Mouse (Mus musculus): ENCODE results near the gene Lpin1. TPM values are rescaled to one million over a fixed set of nuclear protein-coding genes. Genes with fewer than 3 reads are reported as not detected.

Lpin1 gene
- total RNA-seq, 2 experiments from 2014 or later, result 24.8 to 27.1 TPM

DNA sequence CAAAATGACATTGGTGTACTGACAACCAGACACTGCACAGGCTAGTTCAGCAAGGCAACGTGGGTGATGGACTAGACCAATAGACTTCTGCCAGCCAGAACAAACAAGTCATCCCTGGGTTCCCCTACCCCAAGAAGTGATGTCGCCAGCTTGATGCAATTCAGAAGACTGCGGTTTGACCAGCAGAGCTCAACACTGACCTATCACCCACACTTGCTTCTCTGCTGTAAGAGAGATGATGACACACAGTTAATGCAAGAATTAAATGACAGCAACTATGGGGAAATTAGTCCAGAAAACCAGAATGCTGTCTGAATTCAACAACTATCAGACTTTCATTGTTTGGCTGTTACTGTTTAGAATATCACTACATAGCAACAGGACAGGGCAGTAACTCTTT is 9.5 kb upstream of the Lpin1 start:
- no peak for DNase-seq (ENCODE audit: low spot score in 2 of 2)

DNA sequence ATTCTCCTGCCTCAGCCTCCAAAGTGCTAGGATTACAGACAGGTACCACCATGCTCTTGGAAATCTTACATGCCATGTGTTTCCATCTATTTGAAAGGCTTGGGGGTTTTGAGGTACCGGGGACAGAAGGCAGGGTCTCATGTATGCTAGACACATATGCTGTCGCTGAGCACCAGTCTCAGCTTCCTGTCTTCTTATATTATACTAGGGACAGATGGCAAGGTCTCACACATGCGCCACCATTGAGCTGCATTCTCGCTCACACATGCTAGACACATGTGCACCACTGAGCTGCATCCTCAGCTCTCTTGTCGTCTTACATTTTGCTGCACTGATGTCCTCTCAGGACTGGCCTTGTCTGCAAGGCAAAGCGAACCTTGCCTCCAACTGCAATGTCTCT is 8.7 kb upstream of the Lpin1 start:
- no peak for DNase-seq (ENCODE audit: low spot score in 2 of 2)

DNA sequence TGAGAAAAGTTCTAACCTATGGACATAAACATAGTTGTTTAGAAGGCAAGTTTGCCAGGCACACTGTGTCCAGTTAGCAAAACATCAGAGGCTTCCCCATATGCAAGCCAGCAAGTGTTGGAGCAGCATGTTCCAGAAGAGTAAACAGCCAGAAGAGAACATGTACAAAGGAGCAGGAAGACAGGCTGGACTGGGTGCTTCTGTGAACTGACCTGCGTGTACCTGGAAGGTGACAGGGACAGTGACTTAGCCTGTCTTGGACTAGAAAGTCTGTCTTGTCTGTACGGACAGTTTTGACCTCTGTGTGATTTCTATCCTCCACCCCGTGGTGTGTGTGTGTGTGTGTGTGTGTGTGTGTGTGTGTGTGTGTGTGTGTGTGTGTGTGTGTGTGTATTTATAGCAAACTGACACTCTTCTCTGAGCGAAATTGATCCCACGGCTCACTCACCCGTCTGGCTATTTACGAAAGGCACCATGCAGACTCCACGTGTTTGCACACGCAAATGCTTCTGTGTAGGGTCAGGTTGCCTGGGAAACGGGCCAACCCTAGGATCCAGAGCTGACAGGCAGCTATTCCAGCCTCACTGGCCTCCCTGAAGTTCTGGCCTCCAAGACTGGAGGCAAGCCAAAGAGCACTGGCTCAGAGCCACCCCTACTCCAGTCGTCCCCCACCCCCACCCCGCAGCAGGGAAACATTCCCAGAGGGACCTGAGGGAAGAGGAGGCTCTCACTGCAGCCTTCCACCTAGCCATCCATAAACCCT is 7.9 kb upstream of the Lpin1 start:
- peak; percentile 46 to 74 for DNase-seq (ENCODE audit: low spot score in 2 of 2)

- no peak for DNase-seq (ENCODE audit: low spot score in 2 of 2)
Observed at GRCm38 (mm10) chr12:16615738-16616137, 5.0 kb upstream of the Lpin1 start.

DNA sequence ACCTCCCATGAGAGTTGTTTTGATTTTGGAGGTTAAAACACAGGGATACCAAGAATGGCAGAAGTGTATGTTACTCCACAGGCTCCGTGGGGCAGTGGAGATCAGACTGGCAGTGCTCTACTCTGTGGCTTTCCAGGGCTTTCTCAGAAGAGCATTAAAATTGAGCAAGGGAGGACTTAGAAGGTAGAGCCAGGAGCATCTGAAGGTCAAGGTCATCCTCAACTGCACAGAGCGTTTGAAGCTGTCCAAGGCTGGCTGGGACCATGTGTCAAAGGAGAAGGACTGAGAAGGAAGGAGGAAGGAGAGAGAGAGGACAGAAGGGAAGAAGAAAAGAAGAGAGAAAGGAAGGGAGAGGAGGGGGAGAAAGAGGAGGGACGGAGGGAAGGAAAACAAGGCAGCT is 3.8 kb upstream of the Lpin1 start:
- no peak for DNase-seq (ENCODE audit: low spot score in 2 of 2)

GRCm38 (mm10) chr12:16605624-16606023 is 5.1 kb downstream of the Lpin1 start:
- no peak for DNase-seq (ENCODE audit: low spot score in 2 of 2)

- no peak for DNase-seq (ENCODE audit: low spot score in 2 of 2)
Observed at GRCm38 (mm10) chr12:16602271-16602670, 8.5 kb downstream of the Lpin1 start.

GRCm38 (mm10) chr12:16600374-16600773 is 10.4 kb downstream of the Lpin1 start:
- DNase-seq (ENCODE audit: low spot score in 2 of 2), result no peak

DNA sequence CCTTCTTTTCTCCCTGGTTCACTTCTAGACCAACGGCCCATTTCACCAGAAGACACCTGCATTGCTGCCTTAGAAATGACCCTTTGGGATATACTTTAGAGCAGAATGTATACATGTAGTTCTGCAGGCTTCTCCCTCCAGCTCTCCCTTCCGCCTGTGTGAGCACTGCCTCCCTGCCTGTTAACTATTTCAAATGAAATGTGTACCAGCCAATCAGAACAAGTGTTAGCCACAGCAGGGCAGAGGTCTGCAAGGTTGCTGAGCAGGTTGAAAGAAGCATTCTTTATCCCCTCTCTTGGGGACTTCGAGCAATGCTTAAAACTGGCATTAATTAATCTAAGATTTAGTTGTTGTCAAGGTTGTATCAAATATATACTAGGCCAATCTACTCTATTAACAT is 11.4 kb downstream of the Lpin1 start:
- no peak for DNase-seq (ENCODE audit: low spot score in 2 of 2)

DNA sequence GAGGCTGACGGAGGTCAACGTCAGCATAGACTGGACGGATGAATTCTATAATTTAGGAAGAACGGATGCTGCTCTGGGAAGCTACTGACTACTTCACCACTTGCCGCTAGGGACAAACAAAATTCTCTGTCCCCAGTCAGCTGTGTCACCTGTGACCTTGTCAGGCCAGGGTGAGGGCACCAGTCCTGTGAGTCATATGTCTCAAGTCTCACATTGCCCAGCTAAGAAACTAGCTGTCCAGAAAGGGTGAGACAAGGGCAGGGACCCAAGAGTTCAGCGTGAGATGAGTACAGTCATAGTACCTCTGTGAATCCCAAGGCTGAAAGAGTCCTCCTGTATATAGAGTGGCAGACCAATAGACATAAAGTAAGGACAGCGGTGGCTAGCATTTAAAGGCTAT is 17.0 kb downstream of the Lpin1 start:
- DNase-seq (ENCODE audit: low spot score in 2 of 2), result no peak

- no peak for DNase-seq (ENCODE audit: low spot score in 2 of 2)
Observed at GRCm38 (mm10) chr12:16593014-16593413, 17.8 kb downstream of the Lpin1 start.

GRCm38 (mm10) chr12:16592451-16592850 is 18.3 kb downstream of the Lpin1 start:
- DNase-seq (ENCODE audit: low spot score in 2 of 2), result no peak

GRCm38 (mm10) chr12:16591453-16592200 is 19.1 kb downstream of the Lpin1 start:
- DNase-seq (ENCODE audit: low spot score in 2 of 2), result peak; percentile 47 to 76

DNA sequence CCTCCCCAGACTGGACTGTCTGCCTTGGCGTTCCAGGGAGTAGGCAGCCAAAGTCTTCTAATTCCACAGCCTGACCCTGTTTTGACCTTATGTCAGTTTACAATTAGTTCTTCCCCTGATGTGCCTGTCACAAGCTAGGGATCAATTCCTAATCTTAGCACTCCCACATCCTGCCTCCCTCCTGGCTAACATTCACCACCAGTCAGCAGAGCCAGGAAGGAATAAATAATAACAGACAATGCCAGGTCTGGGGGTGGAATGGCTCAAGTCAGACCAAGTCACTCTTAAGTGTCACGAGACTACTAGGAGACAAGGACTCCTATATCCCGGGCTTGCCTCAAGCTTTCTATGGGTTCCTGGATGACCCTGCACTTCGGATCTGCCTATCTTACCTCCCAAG is 20.8 kb downstream of the Lpin1 start:
- no peak for DNase-seq (ENCODE audit: low spot score in 2 of 2)

DNA sequence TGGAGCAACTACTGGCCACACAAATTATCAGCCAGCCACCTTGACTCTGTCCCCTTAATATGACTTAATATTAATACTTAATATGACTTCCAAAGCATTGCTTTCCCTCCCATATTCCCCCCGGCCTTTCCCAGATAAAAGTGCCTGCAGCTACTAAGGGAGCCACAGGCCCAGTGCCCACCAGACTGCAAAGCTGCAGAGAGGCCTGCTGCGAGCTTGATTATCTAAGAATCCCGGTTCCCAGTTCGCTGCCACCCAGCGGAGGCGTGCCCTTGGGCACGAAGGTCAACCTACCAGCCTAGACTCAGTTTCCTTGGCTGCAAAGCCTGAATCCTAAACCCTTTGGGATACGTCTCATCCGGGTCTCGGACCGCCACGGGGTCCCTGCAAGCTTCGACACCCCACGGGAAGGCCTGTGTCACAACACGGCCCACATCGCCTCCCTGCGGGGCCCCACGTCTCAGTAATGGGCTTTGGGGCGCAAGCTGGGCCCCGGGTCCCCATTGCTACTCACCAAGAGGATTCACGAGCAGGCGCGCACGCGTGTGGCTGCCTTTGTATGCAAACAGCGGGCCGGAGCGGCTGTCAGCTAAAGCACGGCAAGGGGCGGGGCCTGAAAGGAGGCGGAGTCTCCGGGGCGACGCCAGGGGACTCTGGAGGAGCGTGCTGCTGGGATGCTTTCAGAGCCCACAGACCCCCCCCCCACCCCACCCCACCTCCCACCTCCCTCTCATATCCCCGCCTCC is 21.4 kb downstream of the Lpin1 start:
- DNase-seq (ENCODE audit: low spot score in 2 of 2), result peak; percentile 85 to 93

- DNase-seq (ENCODE audit: low spot score in 2 of 2), result no peak
Observed at GRCm38 (mm10) chr12:16588396-16589042, 22.2 kb downstream of the Lpin1 start.

DNA sequence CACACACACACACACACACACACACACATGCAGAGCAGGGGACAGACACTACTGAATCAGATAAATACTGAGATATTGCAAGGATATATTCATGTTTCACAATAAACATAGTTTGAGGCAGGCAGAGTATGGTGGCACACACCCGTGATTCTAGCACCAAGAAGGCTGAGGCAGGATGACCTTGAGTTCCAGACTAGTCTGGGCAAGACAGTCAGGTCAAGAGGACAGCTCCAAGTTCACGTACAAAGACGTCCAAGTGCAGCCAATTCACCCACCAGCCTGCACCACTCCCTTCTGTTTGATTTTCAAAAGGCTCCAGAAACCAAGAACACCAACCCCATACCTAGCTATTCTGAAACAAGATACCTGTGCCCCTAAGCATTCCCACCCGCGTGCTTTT is 23.0 kb downstream of the Lpin1 start:
- no peak for DNase-seq (ENCODE audit: low spot score in 2 of 2)

DNA sequence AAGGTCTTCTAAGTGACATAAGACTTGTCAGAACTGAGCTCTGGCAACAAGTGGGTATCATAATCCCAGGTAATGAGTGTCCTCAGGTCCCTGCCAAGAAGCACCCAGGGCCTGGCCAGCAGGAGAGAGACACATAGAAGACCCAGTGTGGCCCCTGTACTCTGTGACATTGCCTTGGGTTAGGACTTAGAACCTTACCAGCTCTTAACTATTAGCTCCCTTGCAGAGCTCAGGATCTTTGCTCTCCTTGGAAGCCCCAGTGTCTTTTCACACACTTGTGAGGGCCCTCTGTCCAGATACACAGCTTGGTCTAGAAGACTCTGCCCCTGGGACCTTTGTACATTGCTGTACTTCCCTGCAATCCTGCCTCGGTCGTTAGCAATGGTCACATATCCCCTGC is 23.7 kb downstream of the Lpin1 start:
- DNase-seq (ENCODE audit: low spot score in 2 of 2), result no peak

GRCm38 (mm10) chr12:16584964-16585363 is 25.8 kb downstream of the Lpin1 start:
- DNase-seq (ENCODE audit: low spot score in 2 of 2), result no peak

- no peak for DNase-seq (ENCODE audit: low spot score in 2 of 2)
Observed at GRCm38 (mm10) chr12:16584035-16584682, 26.6 kb downstream of the Lpin1 start.

DNA sequence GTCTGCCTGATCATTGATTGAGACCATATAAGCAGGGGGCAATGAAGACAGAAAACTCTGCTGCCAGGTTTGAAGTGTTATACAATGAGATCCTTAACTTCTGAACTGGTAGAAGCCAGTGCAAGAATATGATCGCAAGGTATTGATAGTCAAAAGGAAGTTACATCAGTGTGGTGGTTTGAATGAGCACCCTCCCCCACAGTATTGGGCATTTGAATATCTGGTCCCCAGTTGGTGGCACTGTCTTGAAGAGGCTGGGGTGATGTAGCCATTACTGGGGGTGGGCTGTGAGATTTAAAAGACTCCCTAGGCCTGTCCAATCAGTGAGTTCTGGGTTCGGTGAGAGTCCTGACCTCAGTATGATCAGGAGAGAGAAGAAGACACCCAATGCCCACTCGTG is 27.5 kb downstream of the Lpin1 start:
- DNase-seq (ENCODE audit: low spot score in 2 of 2), result no peak
